Mouse (Mus musculus) liver, embryonic 14.5 days (tissue): ENCODE results near the gene Dpp6.

ENCODE experiments used
- CTCF ChIP-seq: IDR thresholded peaks from 2 replicates; pipeline ENCODE4 v1.5.1; 2016; ENCODE audit warnings: antibody characterized with exemption, low read depth, control low read depth
- EP300 ChIP-seq: IDR thresholded peaks from 2 replicates; pipeline ENCODE4 v1.6.1; 2016; ENCODE audit warnings: antibody characterized with exemption, low read depth

DNA sequence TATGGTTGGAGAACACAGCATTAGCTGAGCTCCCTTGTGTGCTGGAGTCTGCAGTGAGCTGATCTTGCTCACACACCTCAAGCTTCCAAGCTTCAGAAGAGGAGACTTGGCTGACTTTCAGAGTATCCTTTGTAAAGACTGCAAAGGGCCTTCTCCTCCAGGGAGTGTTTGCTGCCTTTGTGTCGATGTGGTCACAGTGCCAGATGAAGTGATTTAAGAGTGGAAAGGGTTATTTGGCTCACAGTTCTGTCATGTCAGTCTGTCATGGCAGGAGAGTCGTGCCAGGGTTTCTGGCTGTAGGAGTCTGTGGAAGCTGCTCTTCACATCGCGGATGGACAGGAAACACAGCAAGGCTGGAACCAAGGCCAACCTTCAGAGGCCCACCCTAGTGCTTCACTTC, 899.0 kb downstream of the Dpp6 start:
- no peak for TF ChIP-seq CTCF
- no peak for TF ChIP-seq EP300
